Mouse (Mus musculus) limb, embryonic 11.5 days (tissue): ENCODE data around the gene Swsap1. TPM values are rescaled to one million over a fixed set of nuclear protein-coding genes. Genes with fewer than 3 reads are reported as not detected.

Experiments
- ATAC-seq: fragments of 200-750 bp; cut with Nextera tagmentation; 2 replicates; pipeline ENCODE4 v1.8.0; 2017; ENCODE audit warnings: low read depth; ENCODE audit not compliant: insufficient number of reproducible peaks, low FRiP score, low TSS enrichment
- DNase-seq: peaks from one replicate; pipeline ENCODE4 v3.0.0-alpha.2; 2015; ENCODE audit warnings: low spot score
- H3K27ac ChIP-seq: fragments of 300-500 bp; sonication (generic); replicated peaks from 2 replicates; pipeline ENCODE4 v1.5.1; 2014; ENCODE audit warnings: low read depth, mild to moderate bottlenecking, low read length
- H3K27me3 ChIP-seq: fragments of 300-500 bp; sonication (generic); 2 replicates; pipeline ENCODE4 v1.6.1; 2014; ENCODE audit warnings: mild to moderate bottlenecking, low read length, mixed read lengths; ENCODE audit not compliant: control insufficient read depth, insufficient read depth
- H3K36me3 ChIP-seq: fragments of 300-500 bp; sonication (generic); 2 replicates; pipeline ENCODE4 v1.6.1; 2014; ENCODE audit warnings: mild to moderate bottlenecking, low read length, moderate library complexity, mixed read lengths; ENCODE audit not compliant: control insufficient read depth, insufficient read depth
- H3K4me1 ChIP-seq: fragments of 300-500 bp; sonication (generic); 2 replicates; pipeline ENCODE4 v1.6.1; 2014; ENCODE audit warnings: low read length, mixed read lengths; ENCODE audit not compliant: control insufficient read depth, insufficient read depth
- H3K4me2 ChIP-seq: fragments of 300-500 bp; sonication (generic); 2 replicates; pipeline ENCODE4 v1.6.1; 2014; ENCODE audit warnings: low read depth, mild to moderate bottlenecking, moderate library complexity; ENCODE audit not compliant: severe bottlenecking
- H3K4me3 ChIP-seq: fragments of 300-500 bp; sonication (generic); 2 replicates; pipeline ENCODE4 v1.5.1; 2014; ENCODE audit warnings: low read depth, low read length
- H3K9ac ChIP-seq: fragments of 300-500 bp; sonication (generic); 2 replicates; pipeline ENCODE4 v1.6.1; 2014; ENCODE audit warnings: mild to moderate bottlenecking, low read length
- H3K9me3 ChIP-seq: fragments of 300-500 bp; sonication (generic); 2 replicates; pipeline ENCODE4 v1.6.1; 2016; ENCODE audit warnings: low read length; ENCODE audit not compliant: control insufficient read depth
- WGBS: fragments of 180-500 bp; shearing (Covaris S2); extraction: QIAGEN DNeasy Blood & Tissue Kit; methylation state at CpG from one replicate; pipeline ENCODE4 v1.1.7; 2014; 5-methylcytosine and 5-hydroxymethylcytosine counted together
- polyA plus RNA-seq: library from polyadenylated mRNA; unstranded; fragments of >200 nt; fragmentation: Nextera tagmentation; extraction: Ambion mirVana; gene quantifications from 2 replicates; pipeline ENCODE4 v1.2.1, GENCODE M21; 2014

Gene Swsap1
- polyA plus RNA-seq, 1 experiment from 2014 or later = 17.4 TPM

GRCm38 (mm10) chr9:21923036-21923435, 32.5 kb upstream of the Swsap1 start:
- 0 out of 2 replicates have a peak, but pooled peaks cover 8% of the 10 kb centered on the region for H3K4me1 ChIP-seq
- ATAC-seq = no peak

GRCm38 (mm10) chr9:21923490-21924098, 32.0 kb upstream of the Swsap1 start:
- H3K27ac ChIP-seq = no peak overlapping the region
- ATAC-seq (no peak), DNase-seq (no peak)
- 76% methylated on average over 3 of the region's 3 CpGs for WGBS
- no peak overlapping the region for H3K9ac ChIP-seq
- peaks cover 3% of the 10 kb centered on the region; the same call in 1 of the 2 replicates for H3K36me3 ChIP-seq
- H3K9me3 ChIP-seq = no peaks in the 10 kb centered on the region
- H3K4me2 ChIP-seq = no peak overlapping the region
- H3K4me3 ChIP-seq = no peak overlapping the region
- 0 out of 2 replicates have a peak, but pooled peaks cover 8% of the 10 kb centered on the region for H3K4me1 ChIP-seq
- H3K27me3 ChIP-seq = no peaks in the 10 kb centered on the region

More at GRCm38 (mm10) chr9:21923036-21923435, 32.5 kb upstream of the Swsap1 start:
- Histone ChIP-seq H3K9me3 (no peaks in the 10 kb centered on the region), H3K36me3 (peaks cover 3% of the 10 kb centered on the region; the same call in 1 of the 2 replicates), H3K9ac (no peak overlapping the region), H3K4me3 (no peak overlapping the region), H3K27me3 (no peaks in the 10 kb centered on the region), H3K4me2 (no peak overlapping the region), H3K27ac (no peak overlapping the region)
- DNase-seq = no peak
- WGBS = 87% methylated on average over 4 of the region's 4 CpGs

DNA sequence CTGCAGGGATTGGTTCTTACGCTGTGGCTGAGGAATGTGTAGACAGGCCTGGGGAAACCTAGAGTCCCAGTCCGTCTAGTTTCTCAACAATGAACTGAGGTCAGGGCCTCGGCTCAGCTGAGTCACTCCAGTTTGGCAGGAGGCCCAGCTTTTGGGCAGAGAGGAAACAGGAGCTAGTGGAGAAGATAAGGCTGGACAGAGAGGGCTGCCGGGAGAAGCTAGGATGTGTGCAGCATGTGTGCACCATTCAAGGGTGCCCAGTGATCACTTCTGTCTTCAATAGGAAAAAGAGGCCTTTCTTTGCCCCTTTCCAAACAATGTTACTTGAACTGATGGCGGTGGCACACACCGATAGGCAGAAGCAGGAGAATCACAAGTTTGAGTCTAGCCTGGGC, 31.5 kb upstream of the Swsap1 start:
- no peak overlapping the region for H3K4me3 ChIP-seq
- WGBS = 88% methylated on average over 6 of the region's 6 CpGs
- no peaks in the 10 kb centered on the region for H3K9me3 ChIP-seq
- H3K27me3 ChIP-seq = no peaks in the 10 kb centered on the region
- ATAC-seq (no peak), DNase-seq (no peak)
- peaks cover 3% of the 10 kb centered on the region; the same call in 1 of the 2 replicates for H3K36me3 ChIP-seq
- no peak overlapping the region for H3K9ac ChIP-seq
- no peak overlapping the region for H3K27ac ChIP-seq
- H3K4me2 ChIP-seq = no peak overlapping the region
- H3K4me1 ChIP-seq = 0 out of 2 replicates have a peak, but pooled peaks cover 8% of the 10 kb centered on the region

DNA sequence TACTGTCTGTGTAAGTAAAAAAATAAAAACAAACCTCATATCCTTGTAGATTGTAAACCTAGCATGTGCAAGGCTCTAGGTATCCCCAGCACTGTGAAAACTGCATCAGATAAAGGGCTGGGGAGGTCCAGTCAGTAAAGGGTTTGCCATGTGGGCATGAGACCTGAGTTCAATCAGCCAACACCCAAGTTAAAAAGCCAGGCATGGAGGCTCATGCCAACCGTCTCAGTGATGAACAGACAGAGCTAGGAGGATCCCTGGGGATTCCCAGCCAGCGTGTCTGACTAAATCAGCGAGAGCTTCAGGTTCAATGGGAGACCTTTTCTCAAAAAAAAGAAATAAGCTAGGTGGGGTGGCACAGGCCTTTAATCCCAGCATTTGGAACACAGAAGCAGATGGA, 30.5 kb upstream of the Swsap1 start:
- Histone ChIP-seq H3K27me3 (no peaks in the 10 kb centered on the region), H3K27ac (no peak overlapping the region), H3K4me2 (no peak overlapping the region), H3K4me1 (0 out of 2 replicates have a peak, but pooled peaks cover 8% of the 10 kb centered on the region), H3K4me3 (no peak overlapping the region), H3K9ac (no peak overlapping the region), H3K9me3 (no peaks in the 10 kb centered on the region), H3K36me3 (peaks cover 3% of the 10 kb centered on the region; the same call in 1 of the 2 replicates)
- ATAC-seq = no peak
- no peak for DNase-seq
- WGBS = 96% methylated on average over 3 of the region's 3 CpGs

DNA sequence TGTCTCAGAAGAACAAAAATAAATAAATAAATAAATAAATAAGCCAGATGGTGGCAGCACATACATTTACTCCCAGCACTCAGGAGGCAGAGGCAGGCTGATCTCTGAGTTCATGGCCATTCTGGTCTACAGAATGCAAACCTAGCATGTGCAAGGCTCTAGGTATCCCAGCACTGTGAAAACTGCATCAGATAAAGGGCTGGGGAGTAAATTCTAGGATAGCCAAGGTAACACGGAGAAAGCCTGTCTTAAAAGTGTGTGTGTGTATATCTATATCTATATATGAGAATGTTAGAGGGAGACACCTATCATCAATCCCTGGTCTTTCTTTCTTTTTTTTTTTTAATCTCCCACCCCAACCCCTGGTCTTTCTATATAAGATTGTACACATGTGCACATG, 30.0 kb upstream of the Swsap1 start:
- Histone ChIP-seq H3K36me3 (peaks cover 3% of the 10 kb centered on the region; the same call in 1 of the 2 replicates), H3K27me3 (no peaks in the 10 kb centered on the region), H3K9me3 (no peaks in the 10 kb centered on the region), H3K9ac (no peak overlapping the region), H3K4me3 (no peak overlapping the region), H3K4me1 (0 out of 2 replicates have a peak, but pooled peaks cover 8% of the 10 kb centered on the region), H3K27ac (no peak overlapping the region), H3K4me2 (no peak overlapping the region)
- no peak for ATAC-seq
- WGBS = 93% methylated on average over 1 of the region's 1 CpGs
- no peak for DNase-seq

GRCm38 (mm10) chr9:21926155-21926554, 29.4 kb upstream of the Swsap1 start:
- Histone ChIP-seq H3K4me2 (peak overlapping the region; percentile 58), H3K27ac (no peak overlapping the region), H3K4me3 (0 out of 2 replicates have a peak overlapping the region, but pooled peaks have one; percentile 50), H3K27me3 (no peaks in the 10 kb centered on the region), H3K9me3 (no peaks in the 10 kb centered on the region), H3K9ac (no peak overlapping the region; the same call in 1 of the 2 replicates), H3K4me1 (0 out of 2 replicates have a peak, but pooled peaks cover 8% of the 10 kb centered on the region), H3K36me3 (peaks cover 3% of the 10 kb centered on the region; the same call in 1 of the 2 replicates)
- DNase-seq = no peak
- WGBS = 74% methylated on average over 6 of the region's 6 CpGs
- ATAC-seq = no peak

GRCm38 (mm10) chr9:21926784-21927183, 28.8 kb upstream of the Swsap1 start:
- 4% methylated on average over 6 of the region's 6 CpGs for WGBS
- Histone ChIP-seq H3K4me1 (0 out of 2 replicates have a peak, but pooled peaks cover 8% of the 10 kb centered on the region), H3K27ac (0 out of 2 replicates have a peak overlapping the region, but pooled peaks have one; percentile 12), H3K9me3 (no peaks in the 10 kb centered on the region), H3K4me3 (peak overlapping the region; percentile 50), H3K9ac (peak overlapping the region; percentile 56), H3K4me2 (peak overlapping the region; percentile 58), H3K27me3 (no peaks in the 10 kb centered on the region), H3K36me3 (peaks cover 3% of the 10 kb centered on the region; the same call in 1 of the 2 replicates)
- no peak for DNase-seq
- ATAC-seq = no peak

- DNase-seq = peak; percentile 93
- Histone ChIP-seq H3K27me3 (no peaks in the 10 kb centered on the region), H3K36me3 (peaks cover 3% of the 10 kb centered on the region; the same call in 1 of the 2 replicates), H3K27ac (0 out of 2 replicates have a peak within 1 kb of the TSS, but pooled peaks have one; percentile 12), H3K4me2 (peak within 1 kb of the TSS; percentile 58), H3K4me1 (0 out of 2 replicates have a peak, but pooled peaks cover 8% of the 10 kb centered on the region), H3K4me3 (peak within 1 kb of the TSS; percentile 50), H3K9me3 (no peaks in the 10 kb centered on the region), H3K9ac (peak within 1 kb of the TSS; percentile 56)
- ATAC-seq = peak; percentile 97
- under 1% methylated on average over 28 of the region's 28 CpGs for WGBS
Measured at GRCm38 (mm10) chr9:21927208-21927753, 28.3 kb upstream of the Swsap1 start, which contains the start of the genes Ccdc159 and Tmem205. Gene Ccdc159 (plus strand): TSS chr9:21927471. Gene Tmem205 (minus strand): TSS chr9:21927556.
